Comparison of ENCODE assay signal across 7 mouse cellular contexts in the genomic region with DNA sequence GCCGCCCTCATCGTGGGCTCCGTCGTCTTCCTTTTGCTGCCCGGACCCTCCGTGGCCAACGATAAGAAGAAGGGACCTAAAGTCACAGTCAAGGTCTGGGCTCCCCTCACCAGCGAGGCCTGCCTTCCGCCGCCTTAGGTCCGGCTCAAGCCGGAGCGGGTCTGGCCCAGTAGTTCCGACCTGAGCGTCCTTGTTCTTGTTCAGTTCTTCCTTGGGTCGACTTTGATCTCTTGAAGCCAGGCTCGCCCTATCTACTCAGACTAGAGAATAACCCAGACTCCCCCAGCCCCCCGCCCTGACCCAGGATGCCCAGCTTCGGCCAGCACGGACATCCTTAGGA. TPM values are rescaled to one million over a fixed set of nuclear protein-coding genes. Genes with fewer than 3 reads are reported as not detected.
DNase-seq lines count a peak whose midpoint lies in the region; ATAC-seq and TF ChIP-seq lines count a peak whose summit lies in the region.

No protein-coding gene starts in this region.

- no peaks in the 10 kb centered on the region for H3K27me3 ChIP-seq in spleen, adult 2 months (ENCODE audit: control insufficient read depth, insufficient read depth, low read length)
- H3K27me3 ChIP-seq in forebrain, embryonic 12.5 days = no peaks in the 10 kb centered on the region
- no peaks in the 10 kb centered on the region for H3K27me3 ChIP-seq in liver, embryonic 13.5 days

- peaks cover 3% of the 10 kb centered on the region for H3K4me1 ChIP-seq in spleen, adult 2 months (ENCODE audit: control insufficient read depth, insufficient read depth, insufficient read length)
- peaks cover 20% of the 10 kb centered on the region for H3K4me1 ChIP-seq in forebrain, embryonic 12.5 days
- H3K4me1 ChIP-seq in liver, embryonic 13.5 days (replicated peaks) = peaks cover 34% of the 10 kb centered on the region

- under 1% methylated on average over 20 of the region's 20 CpGs for WGBS in spleen, adult 2 months
- under 1% methylated on average over 20 of the region's 20 CpGs for WGBS in forebrain, embryonic 12.5 days
- WGBS in liver, embryonic 13.5 days (ENCODE audit: insufficient replicate concordance) = 0% methylated on average over 20 of the region's 20 CpGs

- no peaks in the 10 kb centered on the region for H3K9me3 ChIP-seq in forebrain, embryonic 12.5 days
- no peaks in the 10 kb centered on the region for H3K9me3 ChIP-seq in liver, embryonic 13.5 days (replicated peaks)

- H3K4me2 ChIP-seq in forebrain, embryonic 12.5 days = peak overlapping the region; percentile 68
- peak overlapping the region; percentile 78 for H3K4me2 ChIP-seq in liver, embryonic 13.5 days

- DNase-seq in spleen, adult 2 months (ENCODE audit: low read depth in 1 of 2, low spot score in 2 of 2) = no peak
- DNase-seq in spleen, postnatal 14 days (ENCODE audit: low spot score in 2 of 2) = no peak
- DNase-seq in liver, embryonic 13.5 days = no peak
- no peak for DNase-seq in ovary, adult 18-20 months (ENCODE audit: low spot score)
- DNase-seq in layer of hippocampus, adult 11-12 months (ENCODE audit: low spot score) = no peak
- no peak for DNase-seq in lung, adult 18-20 months

- no peak for TF ChIP-seq CTCF in spleen, adult 2 months (IDR thresholded peaks at IDR 0.05; ENCODE audit: extremely low read depth, insufficient read depth, insufficient read length, insufficient replicate concordance)

- no peak for TF ChIP-seq POLR2A in spleen, adult 2 months (IDR thresholded peaks at IDR 0.05; ENCODE audit: low read depth, low read length)

- H3K9ac ChIP-seq in forebrain, embryonic 12.5 days = peak overlapping the region; percentile 82
- peak overlapping the region; percentile 92 for H3K9ac ChIP-seq in liver, embryonic 13.5 days

- peak overlapping the region; percentile 77 for H3K27ac ChIP-seq in spleen, adult 2 months (ENCODE audit: insufficient read depth, low read length)
- peak overlapping the region; percentile 78 for H3K27ac ChIP-seq in forebrain, embryonic 12.5 days
- peak overlapping the region; percentile 89 for H3K27ac ChIP-seq in liver, embryonic 13.5 days

- H3K4me3 ChIP-seq in spleen, adult 2 months (ENCODE audit: extremely low read depth, insufficient read depth, insufficient read length) = peak overlapping the region; percentile 85
- peak overlapping the region; percentile 69 for H3K4me3 ChIP-seq in forebrain, embryonic 12.5 days (replicated peaks)
- H3K4me3 ChIP-seq in liver, embryonic 13.5 days (replicated peaks) = peak overlapping the region; percentile 85

- H3K36me3 ChIP-seq in spleen, adult 2 months (ENCODE audit: control insufficient read depth, insufficient read depth, low read length) = peaks cover 19% of the 10 kb centered on the region
- H3K36me3 ChIP-seq in forebrain, embryonic 12.5 days (replicated peaks) = peaks cover 27% of the 10 kb centered on the region
- peaks cover 36% of the 10 kb centered on the region for H3K36me3 ChIP-seq in liver, embryonic 13.5 days

- peak; percentile 34 for ATAC-seq in forebrain, embryonic 12.5 days (ENCODE audit: low FRiP score)
- peak; percentile 47 for ATAC-seq in liver, embryonic 13.5 days (ENCODE audit: low read depth)

RNA-seq across cellular contexts. Expression of a gene that starts 0.3 kb away (rescaled TPM):
- polyA plus RNA-seq in spleen, adult 2 months (2012; rRNA removed) = 99.8 and 117 TPM in 2 replicates
- 339 and 361 TPM in 2 replicates for polyA plus RNA-seq in forebrain, embryonic 12.5 days (2016; fragmentation: Nextera tagmentation; extraction: Ambion mirVana)
- 380 and 383 TPM in 2 replicates for polyA plus RNA-seq in liver, embryonic 13.5 days (2015; fragmentation: Nextera tagmentation; extraction: Ambion mirVana)

RNA-seq across cellular contexts. Expression of a gene that starts 9.2 kb away (rescaled TPM):
- polyA plus RNA-seq in spleen, adult 2 months (2012; rRNA removed) = 14.3 and 18.7 TPM in 2 replicates
- 3.3 and 4.0 TPM in 2 replicates for polyA plus RNA-seq in forebrain, embryonic 12.5 days (2016; fragmentation: Nextera tagmentation; extraction: Ambion mirVana)
- 29.2 and 31.4 TPM in 2 replicates for polyA plus RNA-seq in liver, embryonic 13.5 days (2015; fragmentation: Nextera tagmentation; extraction: Ambion mirVana)
